Mouse (Mus musculus): Measurements from ENCODE around the gene Adgre1.

DNA sequence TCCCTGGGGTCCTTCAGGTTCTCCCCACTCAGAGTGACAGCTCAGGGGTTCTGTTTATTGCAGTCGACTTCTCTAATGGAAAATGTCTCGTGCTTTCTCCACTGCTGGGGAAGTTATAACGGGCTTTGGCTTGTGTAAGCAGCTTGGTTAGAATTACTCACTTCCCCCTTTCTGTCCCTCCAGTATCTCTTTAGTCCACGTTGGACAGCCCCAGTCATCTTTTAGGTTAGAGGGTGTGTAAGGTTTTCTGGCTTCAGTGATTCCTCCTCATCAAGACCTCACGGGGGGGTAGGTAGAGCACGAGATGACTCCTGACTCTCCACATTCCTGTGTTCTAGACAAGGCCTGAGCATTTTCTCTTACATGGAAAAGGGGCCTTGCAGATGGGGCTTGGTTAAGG lies 11.5 kb upstream of the Adgre1 start:
- TF ChIP-seq CTCF (IDR thresholded peaks at IDR 0.05; ENCODE audit: extremely low read depth, insufficient read depth, low read length) (no peak), POLR2A (IDR thresholded peaks at IDR 0.05; ENCODE audit: extremely low read depth, insufficient read depth, low read length) (no peak)

All from cortical plate, adult 2 months (tissue).